Mouse (Mus musculus) cerebellum, adult 2 months (tissue): ENCODE measurements around the gene Stxbp2.

Experiments
- CTCF ChIP-seq: fragments of 200-500 bp; IDR thresholded peaks from 2 replicates; pipeline ENCODE4 v1.5.1; 2011; ENCODE audit warnings: low read depth, mild to moderate bottlenecking, control low read depth, low read length, moderate library complexity, borderline replicate concordance; ENCODE audit not compliant: insufficient read depth
- POLR2A ChIP-seq: fragments of 200-500 bp; IDR thresholded peaks from 2 replicates; pipeline ENCODE4 v1.6.1; 2011; ENCODE audit warnings: low read length, control low read depth, borderline replicate concordance; ENCODE audit not compliant: insufficient read depth

GRCm38 (mm10) chr8:3665507-3665906, 34.8 kb downstream of the Stxbp2 start, which contains the start of gene Mcemp1:
- TF ChIP-seq CTCF (no peak), POLR2A (no peak)
